In the genomic region with DNA sequence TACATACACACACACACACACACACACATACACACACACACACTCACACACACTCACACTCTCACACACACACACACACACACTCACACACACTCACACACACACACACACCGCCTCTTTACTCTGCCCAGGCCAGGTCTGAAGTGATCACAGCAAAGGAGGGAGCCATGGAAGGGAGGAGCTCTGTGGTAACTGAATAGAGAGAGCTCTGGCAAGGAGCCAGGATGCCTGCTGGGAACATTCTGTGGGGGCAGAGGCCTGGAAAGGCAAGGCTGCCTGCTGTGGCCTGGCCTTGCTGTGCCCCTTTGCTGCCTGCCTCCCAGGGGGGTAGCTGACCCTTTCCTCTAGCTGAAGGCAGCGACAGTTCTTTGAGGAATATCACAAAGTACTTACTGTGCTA, we compare ENCODE assay signal across 7 mouse cellular contexts. TPM values are rescaled to one million over a fixed set of nuclear protein-coding genes. Genes with fewer than 3 reads are reported as not detected.
A peak's percentile ranks its signal among the peaks of the same experiment; 100 is the strongest.
DNase-seq lines count a peak whose midpoint lies in the region; ATAC-seq and TF ChIP-seq lines count a peak whose summit lies in the region.

No protein-coding gene starts in this region.

- no peaks in the 10 kb centered on the region for H3K36me3 ChIP-seq in kidney, adult 2 months (ENCODE audit: control insufficient read depth, insufficient read depth, low read length)
- H3K36me3 ChIP-seq in midbrain, embryonic 13.5 days: no peaks in the 10 kb centered on the region
- H3K36me3 ChIP-seq in stomach, embryonic 16.5 days (ENCODE audit: control insufficient read depth, insufficient read depth, low read length): no peaks in the 10 kb centered on the region

- peaks cover 6% of the 10 kb centered on the region; the same call in 1 of the 2 replicates for H3K4me1 ChIP-seq in kidney, adult 2 months (ENCODE audit: control insufficient read depth, insufficient read depth, low read length)
- H3K4me1 ChIP-seq in midbrain, embryonic 13.5 days (replicated peaks): peaks cover 30% of the 10 kb centered on the region
- H3K4me1 ChIP-seq in stomach, embryonic 16.5 days (ENCODE audit: control insufficient read depth, insufficient read depth, low read length): peaks cover 10% of the 10 kb centered on the region

- TF ChIP-seq CTCF in kidney, adult 2 months (conservative IDR thresholded peaks at IDR 0.05; ENCODE audit: insufficient read depth, insufficient read length, low read depth, low read length): no peak

- H3K4me2 ChIP-seq in midbrain, embryonic 13.5 days (replicated peaks): peak overlapping the region; percentile 5; the same call in 1 of the 2 replicates
- no peak overlapping the region for H3K4me2 ChIP-seq in stomach, embryonic 16.5 days (ENCODE audit: low read depth, low read length)

- DNase-seq in ZHBTc4 (ENCODE audit: low read depth, low spot score): peak; percentile 74
- DNase-seq in cerebellum, adult 9-10 months: peak; percentile 75
- DNase-seq in gastrocnemius, postnatal 14 days: peak; percentile 66
- peak; percentile 88 for DNase-seq in kidney, adult 2 months
- peak; percentile 88 for DNase-seq in left cerebral cortex, postnatal 4 days

- 16% methylated on average over 2 of the region's 2 CpGs for WGBS in kidney, adult 2 months
- 7% methylated on average over 2 of the region's 2 CpGs for WGBS in midbrain, embryonic 13.5 days
- WGBS in stomach, embryonic 16.5 days: 18% methylated on average over 2 of the region's 2 CpGs

- 0 out of 2 replicates have a peak overlapping the region, but pooled peaks have one; percentile 9 for H3K27ac ChIP-seq in kidney, adult 2 months (ENCODE audit: insufficient read depth, low read depth, low read length)
- H3K27ac ChIP-seq in midbrain, embryonic 13.5 days: peak overlapping the region; percentile 57
- H3K27ac ChIP-seq in stomach, embryonic 16.5 days (ENCODE audit: low read length): peak overlapping the region; percentile 53; the same call in 1 of the 2 replicates

- no peaks in the 10 kb centered on the region for H3K27me3 ChIP-seq in kidney, adult 2 months (replicated peaks; ENCODE audit: control insufficient read depth, insufficient read depth, low read length)
- H3K27me3 ChIP-seq in midbrain, embryonic 13.5 days: no peaks in the 10 kb centered on the region
- H3K27me3 ChIP-seq in stomach, embryonic 16.5 days (ENCODE audit: control insufficient read depth, insufficient read depth, low read length): no peaks in the 10 kb centered on the region

- peak; percentile 83 for ATAC-seq in midbrain, embryonic 13.5 days
- peak; percentile 86 for ATAC-seq in stomach, embryonic 16.5 days (ENCODE audit: insufficient read depth, low FRiP score)

- H3K4me3 ChIP-seq in kidney, adult 2 months (ENCODE audit: insufficient read depth, low read depth, low read length): no peak overlapping the region
- H3K4me3 ChIP-seq in midbrain, embryonic 13.5 days (replicated peaks): no peak overlapping the region
- no peak overlapping the region for H3K4me3 ChIP-seq in stomach, embryonic 16.5 days (replicated peaks; ENCODE audit: low read length)

- peak overlapping the region; percentile 20; the same call in 1 of the 2 replicates for H3K9ac ChIP-seq in midbrain, embryonic 13.5 days (replicated peaks)
- peak overlapping the region; percentile 27; the same call in 1 of the 2 replicates for H3K9ac ChIP-seq in stomach, embryonic 16.5 days (ENCODE audit: low read length)

- intact Hi-C loops in gastrocnemius, postnatal 14 days (cut with DNase I; ENCODE audit: low total_unique reads): no loop called here
- intact Hi-C loops in left cerebral cortex, postnatal 4 days (cut with DNase I): no loop called here

- no peak for TF ChIP-seq POLR2A in kidney, adult 2 months (IDR thresholded peaks at IDR 0.05; ENCODE audit: low read depth, low read length)

- no peaks in the 10 kb centered on the region for H3K9me3 ChIP-seq in midbrain, embryonic 13.5 days
- H3K9me3 ChIP-seq in stomach, embryonic 16.5 days (replicated peaks; ENCODE audit: control insufficient read depth, low read length): no peaks in the 10 kb centered on the region

RNA-seq across cellular contexts. Expression of a gene that starts 1.8 kb away (rescaled TPM):
- under 1 TPM in 1 of 2 experiments, not detected in 1; 0.27 TPM for total RNA-seq in gastrocnemius, postnatal 14 days (2021)
- polyA plus RNA-seq in kidney, adult 2 months (2012; rRNA removed): 0.08 TPM in 2 replicates
- under 1 TPM; 0.10 to 0.24 TPM for total RNA-seq in left cerebral cortex, postnatal 4 days (2021)
- polyA plus RNA-seq in midbrain, embryonic 13.5 days (2015; fragmentation: Nextera tagmentation; extraction: Ambion mirVana): 0.39 and 0.48 TPM in 2 replicates
- 0.25 and 0.36 TPM in 2 replicates for polyA plus RNA-seq in stomach, embryonic 16.5 days (2015; fragmentation: Nextera tagmentation; extraction: Ambion mirVana)

RNA-seq across cellular contexts. Expression of a gene that starts 12.3 kb away (rescaled TPM):
- total RNA-seq in gastrocnemius, postnatal 14 days (2021): 10 to 100 TPM; 32.4 to 36.2 TPM
- 12.9 and 13.5 TPM in 2 replicates for polyA plus RNA-seq in kidney, adult 2 months (2012; rRNA removed)
- 10 to 100 TPM; 70.6 to 71.8 TPM for total RNA-seq in left cerebral cortex, postnatal 4 days (2021)
- polyA plus RNA-seq in midbrain, embryonic 13.5 days (2015; fragmentation: Nextera tagmentation; extraction: Ambion mirVana): 8.8 and 9.4 TPM in 2 replicates
- polyA plus RNA-seq in stomach, embryonic 16.5 days (2015; fragmentation: Nextera tagmentation; extraction: Ambion mirVana): 2.8 and 3.4 TPM in 2 replicates

RNA-seq across cellular contexts. Expression of a gene that starts 34.5 kb away (rescaled TPM):
- total RNA-seq in gastrocnemius, postnatal 14 days (2021): 10 to 100 TPM; 32.0 to 36.0 TPM
- polyA plus RNA-seq in kidney, adult 2 months (2012; rRNA removed): 20.4 and 25.5 TPM in 2 replicates
- 10 to 100 TPM; 22.8 to 23.1 TPM for total RNA-seq in left cerebral cortex, postnatal 4 days (2021)
- polyA plus RNA-seq in midbrain, embryonic 13.5 days (2015; fragmentation: Nextera tagmentation; extraction: Ambion mirVana): 39.6 and 46.4 TPM in 2 replicates
- polyA plus RNA-seq in stomach, embryonic 16.5 days (2015; fragmentation: Nextera tagmentation; extraction: Ambion mirVana): 38.5 and 38.6 TPM in 2 replicates
